Mouse (Mus musculus): ENCODE results near the gene Alg9.

DNA sequence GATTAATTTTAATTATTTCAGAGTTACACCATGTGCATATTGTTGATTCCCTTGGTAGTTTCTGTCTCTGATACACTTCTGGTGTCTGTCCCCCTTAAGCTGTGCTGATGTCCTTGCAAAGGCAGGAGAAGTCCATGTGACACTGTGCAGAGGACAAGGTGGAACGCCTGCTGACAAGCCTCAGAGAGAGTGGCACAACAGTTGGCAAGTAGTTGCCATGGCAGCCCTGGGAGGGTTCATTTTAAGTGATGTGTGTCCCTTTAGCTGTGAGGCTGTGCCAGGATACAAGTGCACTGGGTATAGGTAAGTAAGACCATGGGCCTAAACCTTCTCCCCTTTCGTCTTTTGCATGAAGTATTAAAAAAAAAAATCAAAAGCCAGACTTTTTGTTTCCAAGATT is 4.8 kb upstream of the Alg9 start:
- TF ChIP-seq EP300 (optimal IDR thresholded peaks at IDR 0.05) = no peak
- no peak for TF ChIP-seq CTCF (IDR thresholded peaks at IDR 0.05; ENCODE audit: low read depth)
